Mouse (Mus musculus) intestine, postnatal 0 days (tissue): ENCODE measurements around the gene Hmcn1. TPM values are rescaled to one million over a fixed set of nuclear protein-coding genes. Genes with fewer than 3 reads are reported as not detected.

Experiments
- ATAC-seq: fragments of 200-750 bp; cut with Nextera tagmentation; 2 replicates; pipeline ENCODE4 v1.8.0; 2017; ENCODE audit warnings: mild to moderate bottlenecking, moderate TSS enrichment, moderate library complexity
- H3K27ac ChIP-seq: fragments of 300-500 bp; sonication (generic); 2 replicates; pipeline ENCODE4 v1.5.1; 2014; ENCODE audit warnings: mild to moderate bottlenecking, low read depth, low read length, moderate library complexity
- H3K27me3 ChIP-seq: fragments of 300-500 bp; sonication (generic); replicated peaks from 2 replicates; pipeline ENCODE4 v1.6.1; 2014; ENCODE audit warnings: low read length, mixed read lengths; ENCODE audit not compliant: control insufficient read depth, insufficient read depth
- H3K36me3 ChIP-seq: fragments of 300-500 bp; sonication (generic); 2 replicates; pipeline ENCODE4 v1.6.1; 2014; ENCODE audit warnings: mild to moderate bottlenecking, moderate library complexity; ENCODE audit not compliant: control insufficient read depth, insufficient read depth
- H3K4me1 ChIP-seq: fragments of 300-500 bp; sonication (generic); replicated peaks from 2 replicates; pipeline ENCODE4 v1.6.1; 2014; ENCODE audit warnings: antibody characterized with exemption, low read length, mixed read lengths; ENCODE audit not compliant: control insufficient read depth, insufficient read depth
- H3K4me2 ChIP-seq: fragments of 300-500 bp; sonication (generic); replicated peaks from 2 replicates; pipeline ENCODE4 v1.6.1; 2014; ENCODE audit warnings: low read depth, mild to moderate bottlenecking, moderate library complexity
- H3K4me3 ChIP-seq: fragments of 300-500 bp; sonication (generic); 2 replicates; pipeline ENCODE4 v1.5.1; 2014; ENCODE audit warnings: low read depth, low read length
- H3K9ac ChIP-seq: fragments of 300-500 bp; sonication (generic); 2 replicates; pipeline ENCODE4 v1.6.1; 2014; ENCODE audit warnings: mild to moderate bottlenecking, low read depth, low read length
- H3K9me3 ChIP-seq: fragments of 300-500 bp; sonication (generic); 2 replicates; pipeline ENCODE4 v1.6.1; 2016; ENCODE audit warnings: mixed run types; ENCODE audit not compliant: control insufficient read depth
- CTCF ChIP-seq: sonication (generic); IDR thresholded peaks from 2 replicates; pipeline ENCODE4 v1.5.1; 2016; ENCODE audit warnings: low read depth, mild to moderate bottlenecking, control low read depth, antibody characterized with exemption, moderate library complexity
- WGBS: fragments of 180-500 bp; shearing (Covaris S2); extraction: QIAGEN DNeasy Blood & Tissue Kit; methylation state at CpG from one replicate; pipeline ENCODE4 v1.1.7; 2014; 5-methylcytosine and 5-hydroxymethylcytosine counted together
- polyA plus RNA-seq: library from polyadenylated mRNA; unstranded; fragments of >200 nt; fragmentation: Nextera tagmentation; extraction: Ambion mirVana; gene quantifications from 2 replicates; pipeline ENCODE4 v1.2.1, GENCODE M21; 2015

Gene Hmcn1
- polyA plus RNA-seq, 1 experiment from 2014 or later, result 4.2 TPM

GRCm38 (mm10) chr1:150769836-150770235 is 223.4 kb downstream of the Hmcn1 start:
- 74% methylated on average over 2 of the region's 2 CpGs for WGBS
- H3K9me3 ChIP-seq, result no peaks in the 10 kb centered on the region
- ATAC-seq, result no peak
- no peaks in the 10 kb centered on the region for H3K36me3 ChIP-seq
- no peak overlapping the region for H3K27ac ChIP-seq
- no peak overlapping the region for H3K9ac ChIP-seq
- no peaks in the 10 kb centered on the region for H3K4me1 ChIP-seq
- H3K27me3 ChIP-seq, result no peaks in the 10 kb centered on the region
- H3K4me2 ChIP-seq, result no peak overlapping the region
- TF ChIP-seq CTCF, result no peak
- no peak overlapping the region for H3K4me3 ChIP-seq

GRCm38 (mm10) chr1:150761678-150762077 is 231.6 kb downstream of the Hmcn1 start:
- 85% methylated on average over 4 of the region's 4 CpGs for WGBS
- Histone ChIP-seq H3K4me3 (no peak overlapping the region), H3K9me3 (no peaks in the 10 kb centered on the region), H3K4me1 (no peaks in the 10 kb centered on the region), H3K27me3 (no peaks in the 10 kb centered on the region), H3K36me3 (no peaks in the 10 kb centered on the region), H3K4me2 (no peak overlapping the region), H3K27ac (no peak overlapping the region), H3K9ac (no peak overlapping the region)
- no peak for TF ChIP-seq CTCF
- no peak for ATAC-seq

- ATAC-seq, result no peak
- Histone ChIP-seq H3K36me3 (no peaks in the 10 kb centered on the region), H3K4me3 (no peak overlapping the region), H3K4me1 (no peaks in the 10 kb centered on the region), H3K4me2 (no peak overlapping the region), H3K27ac (no peak overlapping the region), H3K27me3 (no peaks in the 10 kb centered on the region), H3K9me3 (no peaks in the 10 kb centered on the region), H3K9ac (no peak overlapping the region)
- 40% methylated on average over 2 of the region's 2 CpGs for WGBS
- no peak for TF ChIP-seq CTCF
These were observed 232.4 kb downstream of the Hmcn1 start for GRCm38 (mm10) chr1:150760801-150761331.

- no peak for ATAC-seq
These were observed 233.7 kb downstream of the Hmcn1 start for GRCm38 (mm10) chr1:150759476-150760079.

GRCm38 (mm10) chr1:150753920-150754319 is 239.3 kb downstream of the Hmcn1 start:
- no peak overlapping the region for H3K4me3 ChIP-seq
- no peaks in the 10 kb centered on the region for H3K36me3 ChIP-seq
- WGBS, result 88% methylated on average over 5 of the region's 5 CpGs
- H3K4me2 ChIP-seq, result no peak overlapping the region
- no peak overlapping the region for H3K9ac ChIP-seq
- no peaks in the 10 kb centered on the region for H3K9me3 ChIP-seq
- H3K4me1 ChIP-seq, result no peaks in the 10 kb centered on the region
- ATAC-seq, result no peak
- H3K27me3 ChIP-seq, result no peaks in the 10 kb centered on the region
- no peak overlapping the region for H3K27ac ChIP-seq
- no peak for TF ChIP-seq CTCF

More at GRCm38 (mm10) chr1:150759476-150760079, 233.7 kb downstream of the Hmcn1 start:
- Histone ChIP-seq H3K9me3 (no peaks in the 10 kb centered on the region), H3K27me3 (no peaks in the 10 kb centered on the region), H3K27ac (no peak overlapping the region), H3K9ac (no peak overlapping the region), H3K4me1 (no peaks in the 10 kb centered on the region), H3K4me3 (no peak overlapping the region), H3K4me2 (no peak overlapping the region), H3K36me3 (no peaks in the 10 kb centered on the region)
- 41% methylated on average over 2 of the region's 2 CpGs for WGBS
- TF ChIP-seq CTCF, result no peak

- Histone ChIP-seq H3K4me3 (no peak overlapping the region), H3K4me2 (no peak overlapping the region), H3K9me3 (no peaks in the 10 kb centered on the region), H3K36me3 (no peaks in the 10 kb centered on the region), H3K9ac (no peak overlapping the region), H3K27me3 (no peaks in the 10 kb centered on the region), H3K27ac (no peak overlapping the region), H3K4me1 (no peaks in the 10 kb centered on the region)
- 72% methylated on average over 3 of the region's 3 CpGs for WGBS
- no peak for ATAC-seq
- TF ChIP-seq CTCF, result no peak
These were observed 244.5 kb downstream of the Hmcn1 start for GRCm38 (mm10) chr1:150748783-150749182.
